Mouse (Mus musculus) cerebellum, postnatal 14 days (tissue): ENCODE results near the gene Prss48.

Experiments
- DNase-seq, 2 experiments: peaks; one replicate each; pipeline ENCODE4 v3.0.0; 2021; ENCODE audit warnings: mixed read lengths in 2 of 2

Gene Prss48

DNA sequence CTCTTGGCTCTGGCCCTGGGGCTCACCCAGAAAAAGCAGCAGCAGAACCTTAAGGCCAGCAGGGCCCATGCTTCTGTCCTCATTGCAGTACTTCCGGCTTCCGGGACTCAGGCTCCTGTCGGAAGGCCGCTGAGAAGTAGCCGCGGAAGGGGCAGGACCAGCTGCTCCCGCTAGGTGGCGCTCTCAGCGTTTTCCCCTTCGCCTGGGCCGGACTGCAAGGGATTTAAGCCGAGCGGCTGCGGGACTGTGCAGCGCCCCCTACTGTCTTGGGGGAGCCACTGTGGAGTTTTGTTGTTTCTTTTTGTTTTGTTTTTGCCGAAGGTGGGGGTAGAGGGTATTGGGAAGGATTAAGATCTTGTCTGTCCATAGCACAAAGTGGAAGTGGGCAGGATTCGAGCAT is at the start of gene Prss48:
Gene Prss48, minus strand, starts transcription at position 69 of the 400 bp plus-strand sequence.
- peak in 1 of 2 experiments; percentile 30 for DNase-seq

GRCm38 (mm10) chr3:86049041-86049440 is 46.8 kb upstream of the Prss48 start:
- DNase-seq, result no peak

GRCm38 (mm10) chr3:86047686-86048408 is 45.6 kb upstream of the Prss48 start:
- DNase-seq, result no peak

DNA sequence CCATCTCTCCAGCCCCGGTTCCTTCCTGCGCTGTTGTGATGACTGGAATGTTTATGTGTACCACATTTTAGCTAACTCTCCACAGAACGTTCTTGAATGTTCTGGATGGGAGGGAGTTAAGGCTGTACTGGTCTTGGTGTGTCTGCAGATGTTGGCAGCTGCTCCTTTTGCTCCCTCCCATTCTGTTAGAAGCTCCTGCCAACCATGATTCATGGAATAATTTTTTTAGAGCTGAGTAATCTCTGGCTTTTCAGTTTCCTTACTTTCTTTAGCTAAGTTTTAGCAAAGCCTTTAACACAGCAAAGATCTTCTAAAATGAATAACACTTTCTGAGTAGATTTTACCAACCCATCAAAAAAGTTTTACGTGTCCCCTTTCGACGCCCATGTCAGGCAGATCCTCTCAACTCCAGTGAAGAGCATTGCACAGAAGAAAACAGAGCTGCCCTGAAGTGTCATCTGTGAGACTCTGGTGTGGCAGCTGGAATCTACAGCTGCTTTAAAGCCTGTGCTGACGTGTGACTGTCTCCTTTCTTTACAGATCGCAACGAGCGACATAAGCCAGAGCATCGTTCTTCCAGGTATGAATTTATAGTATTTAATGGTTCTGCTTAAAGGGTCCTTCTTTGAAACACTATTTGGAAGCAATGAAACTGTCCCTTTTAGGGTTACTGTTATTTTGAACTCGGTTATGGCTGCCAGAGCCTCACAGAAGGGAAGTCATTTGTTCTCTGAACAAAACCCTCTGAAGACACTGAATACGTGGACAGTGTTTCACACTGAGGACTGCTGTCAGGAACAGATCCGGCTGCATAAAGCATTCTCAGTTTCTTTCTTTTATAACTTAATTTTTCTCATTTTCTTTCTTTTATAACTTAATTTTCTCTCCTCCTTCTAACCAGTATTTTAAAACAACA is 38.3 kb upstream of the Prss48 start:
- no peak for DNase-seq

GRCm38 (mm10) chr3:86038648-86039047 is 36.4 kb upstream of the Prss48 start:
- no peak for DNase-seq

GRCm38 (mm10) chr3:86037926-86038484 is 35.7 kb upstream of the Prss48 start:
- DNase-seq, result no peak

- no peak for DNase-seq
Observed at GRCm38 (mm10) chr3:86033455-86034090, 31.3 kb upstream of the Prss48 start.

DNA sequence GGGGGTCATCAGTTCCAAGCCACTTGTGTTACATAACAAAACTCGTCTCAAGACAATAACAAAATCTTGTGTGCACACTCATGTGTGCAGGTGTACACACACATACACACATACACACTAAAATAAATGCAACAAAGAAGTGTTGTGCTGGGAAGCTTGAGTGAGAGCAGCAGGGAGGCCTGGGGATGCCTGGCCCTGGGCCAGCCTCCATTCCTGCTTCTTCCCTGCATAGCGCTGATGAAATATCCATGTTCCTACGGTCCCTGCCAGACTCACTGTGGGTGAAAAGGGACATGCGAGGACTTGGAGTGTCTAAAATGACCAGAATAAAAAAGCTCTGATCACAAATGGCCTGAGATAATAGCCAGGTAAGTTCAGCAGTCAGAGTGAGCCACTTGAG is 28.3 kb upstream of the Prss48 start:
- peak; percentile 68 to 82 for DNase-seq

- DNase-seq, result no peak
Observed at GRCm38 (mm10) chr3:86028658-86029375, 26.5 kb upstream of the Prss48 start.

GRCm38 (mm10) chr3:86025341-86026137 is 23.2 kb upstream of the Prss48 start:
- no peak for DNase-seq

DNA sequence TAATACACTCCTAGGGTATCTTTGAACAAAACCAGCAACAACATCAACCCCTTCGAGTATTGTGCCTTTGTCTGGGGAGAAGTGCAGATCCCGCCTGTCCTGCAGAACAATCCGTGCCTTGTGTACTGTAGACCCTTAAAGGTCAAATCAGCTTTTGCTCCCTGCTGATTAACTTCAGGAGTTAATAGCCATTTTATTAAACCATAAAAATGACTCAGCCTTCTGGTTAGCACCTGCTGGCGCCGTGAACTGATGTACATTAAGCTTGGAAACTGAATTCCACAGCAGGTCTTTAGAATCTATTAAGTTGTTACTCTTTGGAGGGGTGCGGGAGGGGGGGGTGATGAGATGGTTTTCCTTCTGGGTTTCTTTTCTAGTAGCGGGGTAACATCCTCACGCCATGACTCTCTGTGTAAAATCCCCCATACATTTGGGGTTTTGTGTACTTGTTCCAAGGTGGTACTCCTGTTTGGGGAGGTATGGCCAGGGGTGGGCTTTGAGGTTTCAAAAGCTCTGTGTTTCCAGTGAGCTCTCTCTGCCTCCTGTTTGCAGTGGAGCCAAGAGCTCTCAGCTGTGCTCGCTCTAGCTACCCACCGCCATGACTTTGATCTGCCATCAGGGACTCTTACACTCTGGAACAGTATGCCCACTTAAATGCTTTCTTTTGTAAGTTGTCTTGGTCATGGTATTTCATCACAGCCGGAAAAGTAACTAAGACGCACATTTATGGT is 21.9 kb upstream of the Prss48 start:
- no peak for DNase-seq

DNA sequence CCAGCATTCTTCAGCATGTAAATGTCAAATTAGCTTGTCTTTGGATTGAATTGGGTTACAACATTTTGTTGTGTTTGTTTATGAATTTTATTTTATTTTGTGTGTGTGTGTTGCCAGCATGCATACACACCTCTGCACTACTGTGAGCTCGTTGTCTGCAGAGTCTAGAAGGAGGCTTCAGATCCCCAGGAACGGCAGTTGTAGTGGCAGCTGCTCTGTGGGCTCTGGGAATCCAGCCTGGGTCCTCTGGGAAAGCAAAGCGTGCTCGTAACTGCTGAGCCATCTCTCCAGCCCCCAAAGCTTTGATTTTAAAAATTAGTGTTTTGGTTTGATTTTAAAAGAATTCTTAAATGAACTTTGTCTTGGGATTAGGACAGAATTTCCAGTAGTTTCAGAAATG is 19.4 kb upstream of the Prss48 start:
- no peak for DNase-seq

- DNase-seq, result no peak
Observed at GRCm38 (mm10) chr3:86020921-86021650, 18.8 kb upstream of the Prss48 start.

DNA sequence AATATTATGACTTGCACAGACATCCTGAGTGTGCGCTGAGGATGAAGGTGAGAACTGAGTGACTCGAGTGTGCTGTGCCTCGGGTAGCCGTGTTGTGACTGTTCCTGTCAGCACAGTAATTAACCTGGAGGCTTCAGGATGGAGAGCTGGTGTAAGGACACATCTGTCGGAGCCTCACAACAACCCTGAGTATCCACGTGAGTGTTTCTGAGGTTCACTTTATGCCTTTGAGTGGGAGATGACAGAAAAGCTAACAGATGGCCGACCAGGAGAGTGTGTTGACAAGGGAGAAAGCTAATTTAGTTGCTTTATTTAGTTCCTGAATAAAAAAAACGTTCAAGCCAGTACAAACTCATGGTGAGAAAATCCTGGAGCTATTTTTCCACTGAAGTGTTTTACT is 15.2 kb upstream of the Prss48 start:
- no peak for DNase-seq

GRCm38 (mm10) chr3:86016965-86017364 is 14.7 kb upstream of the Prss48 start:
- DNase-seq, result no peak

DNA sequence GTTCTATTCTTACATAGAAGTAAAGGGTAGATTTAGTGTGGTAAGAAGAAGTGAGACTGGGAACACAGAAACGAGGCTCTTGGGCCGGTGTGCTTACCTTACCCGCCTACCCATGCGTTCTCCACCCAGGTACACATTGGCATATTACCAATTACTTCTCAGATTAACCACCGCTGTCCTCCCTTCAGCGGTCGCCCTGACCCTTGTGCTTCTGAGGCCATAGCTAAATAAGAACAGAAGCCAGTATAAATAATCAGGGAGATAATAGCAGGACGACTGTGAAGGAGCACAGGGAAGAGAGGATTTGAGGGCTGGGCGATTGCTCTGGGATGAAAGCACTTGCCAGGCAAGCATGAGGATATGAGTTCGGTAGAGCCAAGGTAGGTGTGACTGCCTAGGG is 11.5 kb upstream of the Prss48 start:
- no peak for DNase-seq

- no peak for DNase-seq
Observed at GRCm38 (mm10) chr3:86011833-86012232, 9.5 kb upstream of the Prss48 start.

- DNase-seq, result no peak
Observed at GRCm38 (mm10) chr3:86011373-86011772, 9.1 kb upstream of the Prss48 start.

DNA sequence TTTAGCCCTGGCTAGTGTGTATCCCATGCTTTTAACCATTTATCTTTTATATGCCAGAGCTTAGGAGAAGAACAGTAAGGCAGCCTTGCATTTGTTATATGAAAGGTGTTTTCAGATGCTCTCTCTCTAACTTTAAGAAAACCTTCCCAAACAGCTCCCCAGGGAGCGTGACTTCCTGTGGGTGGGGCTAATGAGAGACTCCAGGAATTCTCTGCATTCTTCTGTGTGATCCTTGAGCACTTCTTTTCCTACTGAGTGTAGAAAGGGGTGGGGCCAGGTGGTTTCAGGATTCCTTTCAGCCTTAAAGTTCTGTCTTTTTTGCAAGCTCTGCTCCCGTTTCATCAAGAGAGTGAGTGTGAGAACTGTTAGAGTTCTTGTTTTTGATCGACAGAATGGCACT is 8.3 kb upstream of the Prss48 start:
- DNase-seq, result no peak

GRCm38 (mm10) chr3:86004751-86005150 is 2.5 kb upstream of the Prss48 start:
- DNase-seq, result no peak
